Mouse (Mus musculus): ENCODE measurements around the gene Olfr1411. TPM values are rescaled to one million over a fixed set of nuclear protein-coding genes. Genes with fewer than 3 reads are reported as not detected.

The Olfr1411 gene
- total and polyA plus RNA-seq, 3 experiments, result not detected

DNA sequence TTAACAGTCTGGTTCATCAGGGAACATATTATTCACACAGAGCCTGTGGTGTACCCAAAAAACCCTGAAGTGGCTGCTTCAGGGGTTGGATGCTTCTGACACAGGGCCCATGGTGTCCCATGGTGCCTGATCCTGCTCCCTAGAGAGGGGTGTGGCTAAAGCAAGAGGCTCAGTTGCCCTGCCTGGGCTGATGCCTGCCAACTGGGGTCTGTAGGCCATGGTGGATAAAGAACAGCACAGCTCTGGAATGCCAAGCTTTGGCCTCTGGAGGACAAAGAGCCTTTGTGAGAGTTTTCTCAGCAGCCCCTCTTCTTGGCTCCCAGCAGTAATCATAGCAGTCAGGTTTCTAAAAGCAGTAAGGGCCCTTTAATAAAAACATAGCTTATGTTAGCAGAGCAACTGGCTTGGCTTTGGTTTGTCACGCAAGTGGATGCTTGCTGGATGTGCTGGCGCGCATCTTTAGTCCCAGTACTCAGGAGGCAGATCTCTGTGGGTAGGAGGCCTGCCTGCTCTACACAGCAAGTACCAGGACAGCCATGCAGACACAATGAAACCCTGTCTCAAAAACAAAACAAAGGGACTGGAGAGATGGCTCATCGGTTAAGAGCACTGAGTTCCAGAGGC is 40.9 kb downstream of the Olfr1411 start:
- Histone ChIP-seq H3K27ac (no peak overlapping the region), H3K36me3 (ENCODE audit: control insufficient read depth, insufficient read depth, low read length) (no peaks in the 10 kb centered on the region), H3K4me1 (ENCODE audit: control insufficient read depth, insufficient read depth, low read length) (no peaks in the 10 kb centered on the region), H3K9ac (ENCODE audit: low read depth, low read length) (no peak overlapping the region), H3K79me2 (replicated peaks; ENCODE audit: control insufficient read depth, insufficient read depth, low read length) (no peaks in the 10 kb centered on the region), H3K4me3 (no peak overlapping the region), H3K27me3 (ENCODE audit: control insufficient read depth, insufficient read depth, low read length) (no peaks in the 10 kb centered on the region)
- intact Hi-C loops (cut with DNase I), result no loop called here
- 70% methylated on average over 4 of the region's 4 CpGs for WGBS
- TF ChIP-seq POLR2A (IDR thresholded peaks at IDR 0.05; ENCODE audit: insufficient read depth, low read depth, low read length) (no peak), EP300 (IDR thresholded peaks at IDR 0.05; ENCODE audit: insufficient read depth, low read depth, low read length) (no peak), CTCF (IDR thresholded peaks at IDR 0.05) (no peak)
- no peak for DNase-seq

DNA sequence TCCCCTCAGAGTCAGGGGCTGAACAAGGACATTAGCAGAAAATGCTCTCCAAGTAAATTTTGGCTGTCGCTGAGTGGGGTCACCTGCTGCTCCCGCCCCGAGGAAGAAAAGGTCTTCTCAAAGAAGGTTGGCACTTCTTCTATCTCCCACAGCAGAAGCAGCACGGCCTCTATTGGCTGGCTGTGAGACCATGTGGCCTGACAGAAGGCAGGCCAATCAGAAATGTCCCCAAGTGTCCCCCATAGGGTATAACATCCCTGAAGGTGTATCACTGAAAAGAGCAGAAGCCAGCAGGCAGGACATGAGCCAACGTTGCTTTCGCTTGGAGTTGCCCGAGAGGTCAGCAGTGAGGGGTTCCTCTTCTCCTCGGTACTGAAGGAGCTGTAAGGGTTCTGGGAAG is 41.8 kb downstream of the Olfr1411 start:
- H3K4me3 ChIP-seq, result no peak overlapping the region
- intact Hi-C loops (cut with DNase I), result no loop called here
- H3K79me2 ChIP-seq (replicated peaks; ENCODE audit: control insufficient read depth, insufficient read depth, low read length), result no peaks in the 10 kb centered on the region
- H3K27ac ChIP-seq, result no peak overlapping the region
- TF ChIP-seq CTCF (IDR thresholded peaks at IDR 0.05) (no peak), POLR2A (IDR thresholded peaks at IDR 0.05; ENCODE audit: insufficient read depth, low read depth, low read length) (no peak), EP300 (IDR thresholded peaks at IDR 0.05; ENCODE audit: insufficient read depth, low read depth, low read length) (no peak)
- H3K9ac ChIP-seq (ENCODE audit: low read depth, low read length), result no peak overlapping the region
- H3K27me3 ChIP-seq (ENCODE audit: control insufficient read depth, insufficient read depth, low read length), result no peaks in the 10 kb centered on the region
- no peaks in the 10 kb centered on the region for H3K36me3 ChIP-seq (ENCODE audit: control insufficient read depth, insufficient read depth, low read length)
- 79% methylated on average over 8 of the region's 8 CpGs for WGBS
- H3K4me1 ChIP-seq (ENCODE audit: control insufficient read depth, insufficient read depth, low read length), result peaks cover 4% of the 10 kb centered on the region
- peak in 1 of 2 experiments; percentile 11 for DNase-seq

DNA sequence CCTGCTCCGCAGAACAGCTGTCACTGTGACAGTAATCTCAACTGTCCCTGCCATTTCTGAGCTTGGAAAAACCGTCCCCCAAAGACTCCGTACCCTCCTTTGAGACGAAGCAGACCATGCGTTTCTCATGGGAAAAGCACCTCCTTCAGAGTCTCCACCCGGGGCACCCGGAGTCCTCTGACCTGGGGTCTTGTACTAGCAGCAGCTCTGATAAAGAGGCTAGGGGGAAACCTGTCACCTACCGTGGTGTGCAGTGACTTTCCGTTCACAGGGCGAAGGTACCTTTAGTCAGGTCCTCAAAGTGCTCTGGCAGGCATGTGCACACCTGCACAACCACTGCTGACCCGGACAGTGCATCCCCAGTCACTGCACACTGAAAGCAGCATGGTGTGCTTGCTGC is 42.5 kb downstream of the Olfr1411 start:
- no peak overlapping the region for H3K27ac ChIP-seq
- H3K79me2 ChIP-seq (replicated peaks; ENCODE audit: control insufficient read depth, insufficient read depth, low read length), result no peaks in the 10 kb centered on the region
- no peaks in the 10 kb centered on the region for H3K36me3 ChIP-seq (ENCODE audit: control insufficient read depth, insufficient read depth, low read length)
- H3K4me1 ChIP-seq (ENCODE audit: control insufficient read depth, insufficient read depth, low read length), result peaks cover 5% of the 10 kb centered on the region
- DNase-seq, result peak in 1 of 2 experiments; percentile 15
- H3K9ac ChIP-seq (ENCODE audit: low read depth, low read length), result no peak overlapping the region
- no peak overlapping the region for H3K4me3 ChIP-seq
- no peaks in the 10 kb centered on the region for H3K27me3 ChIP-seq (ENCODE audit: control insufficient read depth, insufficient read depth, low read length)
- intact Hi-C loops (cut with DNase I), result no loop called here
- 90% methylated on average over 11 of the region's 11 CpGs for WGBS
- TF ChIP-seq EP300 (IDR thresholded peaks at IDR 0.05; ENCODE audit: insufficient read depth, low read depth, low read length) (no peak), POLR2A (IDR thresholded peaks at IDR 0.05; ENCODE audit: insufficient read depth, low read depth, low read length) (no peak), CTCF (IDR thresholded peaks at IDR 0.05) (no peak)

DNA sequence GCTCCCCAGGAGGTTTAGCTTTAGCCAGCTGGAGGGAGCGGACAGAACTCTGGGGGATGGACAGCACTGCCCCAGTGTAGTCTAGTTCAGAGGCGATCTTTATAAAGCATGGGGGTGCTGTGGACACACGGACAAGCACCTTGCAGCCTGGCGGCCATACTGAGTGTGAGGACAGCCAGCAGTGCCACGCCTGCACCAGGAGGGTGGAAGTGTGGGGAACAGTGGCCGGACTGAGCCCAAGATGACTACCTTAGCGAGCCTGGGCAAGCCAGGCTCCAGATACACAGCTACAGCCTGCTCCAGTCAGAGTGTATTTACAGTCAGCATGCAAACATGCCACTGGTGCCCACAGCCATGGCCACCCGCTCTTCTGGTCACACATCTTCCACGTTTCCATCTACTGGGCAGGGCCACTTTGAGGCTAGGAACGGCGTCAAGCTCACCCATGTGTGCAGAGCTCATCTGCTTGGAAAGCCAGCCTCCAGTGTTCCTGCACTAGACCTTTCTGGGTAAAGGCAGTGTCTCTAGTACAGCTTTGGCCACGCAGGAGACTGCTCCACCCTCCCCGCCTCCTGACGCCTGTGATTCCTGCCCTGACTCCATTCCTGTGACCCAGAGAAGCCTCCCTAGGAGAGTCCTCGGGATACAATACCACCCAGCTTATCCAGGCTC is 43.4 kb downstream of the Olfr1411 start:
- Histone ChIP-seq H3K79me2 (replicated peaks; ENCODE audit: control insufficient read depth, insufficient read depth, low read length) (no peaks in the 10 kb centered on the region), H3K4me3 (no peak overlapping the region), H3K4me1 (ENCODE audit: control insufficient read depth, insufficient read depth, low read length) (peaks cover 8% of the 10 kb centered on the region), H3K9ac (ENCODE audit: low read depth, low read length) (no peak overlapping the region), H3K36me3 (ENCODE audit: control insufficient read depth, insufficient read depth, low read length) (no peaks in the 10 kb centered on the region), H3K27ac (no peak overlapping the region), H3K27me3 (ENCODE audit: control insufficient read depth, insufficient read depth, low read length) (no peaks in the 10 kb centered on the region)
- 89% methylated on average over 15 of the region's 15 CpGs for WGBS
- intact Hi-C loops (cut with DNase I), result loop anchor here (2.0 kb wide), 1 partner anchor 165 kb away; the partner anchor contains the start of gene Ndufa10
- peak in 1 of 2 experiments; percentile 10 for DNase-seq
- TF ChIP-seq EP300 (IDR thresholded peaks at IDR 0.05; ENCODE audit: insufficient read depth, low read depth, low read length) (no peak), POLR2A (IDR thresholded peaks at IDR 0.05; ENCODE audit: insufficient read depth, low read depth, low read length) (no peak), CTCF (IDR thresholded peaks at IDR 0.05) (no peak)

DNA sequence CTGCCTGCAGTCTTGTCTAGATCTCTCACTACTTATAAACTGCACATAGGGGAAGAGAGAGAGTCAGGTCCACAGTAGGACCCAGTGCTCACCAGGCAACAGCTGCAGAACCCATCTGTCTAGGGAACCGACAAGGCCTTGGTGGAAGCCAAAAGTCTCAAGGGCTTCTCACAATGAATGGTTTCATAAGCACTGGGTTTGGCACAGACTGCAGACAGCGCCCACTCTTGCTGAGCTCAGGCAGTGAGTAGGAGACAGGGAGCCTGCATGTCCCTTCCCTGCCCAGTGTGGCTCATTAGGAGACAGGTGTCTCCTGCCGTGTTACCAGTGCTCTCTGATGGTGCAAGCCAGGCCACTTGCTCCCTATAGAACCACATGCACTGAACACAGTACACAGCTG is 44.0 kb downstream of the Olfr1411 start:
- TF ChIP-seq POLR2A (IDR thresholded peaks at IDR 0.05; ENCODE audit: insufficient read depth, low read depth, low read length) (no peak), EP300 (IDR thresholded peaks at IDR 0.05; ENCODE audit: insufficient read depth, low read depth, low read length) (no peak), CTCF (IDR thresholded peaks at IDR 0.05) (no peak)
- no peaks in the 10 kb centered on the region for H3K27me3 ChIP-seq (ENCODE audit: control insufficient read depth, insufficient read depth, low read length)
- H3K9ac ChIP-seq (ENCODE audit: low read depth, low read length), result no peak overlapping the region
- WGBS, result 71% methylated on average over 3 of the region's 3 CpGs
- intact Hi-C loops (cut with DNase I), result loop anchor here (2.0 kb wide), 1 partner anchor 165 kb away; the partner anchor contains the start of gene Ndufa10
- H3K27ac ChIP-seq, result no peak overlapping the region
- H3K4me1 ChIP-seq (ENCODE audit: control insufficient read depth, insufficient read depth, low read length), result peaks cover 8% of the 10 kb centered on the region
- DNase-seq, result peak in 1 of 2 experiments; percentile 13
- H3K36me3 ChIP-seq (ENCODE audit: control insufficient read depth, insufficient read depth, low read length), result no peaks in the 10 kb centered on the region
- H3K4me3 ChIP-seq, result no peak overlapping the region
- H3K79me2 ChIP-seq (replicated peaks; ENCODE audit: control insufficient read depth, insufficient read depth, low read length), result no peaks in the 10 kb centered on the region

DNA sequence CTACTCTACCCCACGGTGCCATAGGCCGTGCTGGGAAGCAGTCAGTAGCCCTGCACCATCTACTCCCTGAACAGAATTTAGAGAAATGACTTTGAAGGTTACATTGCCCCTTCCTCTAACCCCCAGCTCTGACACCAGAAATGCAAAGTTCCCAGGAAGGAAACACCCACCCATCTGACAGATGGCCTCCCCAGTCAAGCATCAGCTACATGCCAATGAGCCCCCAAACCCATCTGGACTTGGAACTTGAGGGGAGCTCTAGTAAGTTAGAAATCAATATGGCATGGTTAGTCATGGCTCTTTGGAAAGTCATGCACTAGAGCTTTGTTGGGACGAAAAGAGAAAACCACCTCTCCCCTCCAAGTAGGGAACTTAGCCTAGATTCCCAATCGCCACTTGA is 44.5 kb downstream of the Olfr1411 start:
- H3K9ac ChIP-seq (ENCODE audit: low read depth, low read length), result no peak overlapping the region
- 92% methylated on average over 4 of the region's 4 CpGs for WGBS
- H3K36me3 ChIP-seq (ENCODE audit: control insufficient read depth, insufficient read depth, low read length), result no peaks in the 10 kb centered on the region
- intact Hi-C loops (cut with DNase I), result loop anchor here (2.0 kb wide), 1 partner anchor 166 kb away; the partner anchor contains the start of gene Ndufa10
- no peak for TF ChIP-seq POLR2A (IDR thresholded peaks at IDR 0.05; ENCODE audit: insufficient read depth, low read depth, low read length)
- TF ChIP-seq CTCF (IDR thresholded peaks at IDR 0.05), result no peak
- TF ChIP-seq EP300 (IDR thresholded peaks at IDR 0.05; ENCODE audit: insufficient read depth, low read depth, low read length), result no peak
- DNase-seq, result no peak
- no peaks in the 10 kb centered on the region for H3K79me2 ChIP-seq (replicated peaks; ENCODE audit: control insufficient read depth, insufficient read depth, low read length)
- peaks cover 8% of the 10 kb centered on the region for H3K4me1 ChIP-seq (ENCODE audit: control insufficient read depth, insufficient read depth, low read length)
- no peak overlapping the region for H3K27ac ChIP-seq
- H3K4me3 ChIP-seq, result no peak overlapping the region
- no peaks in the 10 kb centered on the region for H3K27me3 ChIP-seq (ENCODE audit: control insufficient read depth, insufficient read depth, low read length)

All from heart, adult 2 months (tissue).